In genomic region chr14:26156032-26156431, GRCm38 (mm10) we compare ENCODE assay signal across 19 mouse cellular contexts. TPM values are rescaled to one million over a fixed set of nuclear protein-coding genes. Genes with fewer than 3 reads are reported as not detected.
"Had no signal": no experiment of that assay in that cellular context is flagged by ENCODE, and none has a peak within 500 bp of the region (broad histone marks: within the 10 kb centered on the region; RNA-seq: fewer than 3 reads in every experiment).

No protein-coding gene starts in this region.

RNA-seq across cellular contexts. Expression of gene Plac9b, which starts 26.2 kb away (rescaled TPM):
- total RNA-seq: liver, adult 2 months; megakaryocyte progenitor cell, adult 5-6 weeks; megakaryocyte-erythroid progenitor cell, adult 5-6 weeks; monocyte, adult 5-6 weeks had no signal
- polyA plus RNA-seq: macrophage had no signal

RNA-seq across cellular contexts. Expression of gene Duxbl2, which starts 37.9 kb away (rescaled TPM):
- total RNA-seq: liver, adult 2 months; megakaryocyte progenitor cell, adult 5-6 weeks; megakaryocyte, adult 5-6 weeks; megakaryocyte-erythroid progenitor cell, adult 5-6 weeks; monocyte, adult 5-6 weeks had no signal
- polyA plus RNA-seq: limb, embryonic 10.5 days; limb, embryonic 11.5 days; limb, embryonic 12.5 days; limb, embryonic 15.5 days; liver, adult 2 months; liver, embryonic 11.5 days; liver, embryonic 12.5 days; liver, embryonic 16.5 days; liver, postnatal 0 days; lung, embryonic 14.5 days; lung, embryonic 16.5 days; macrophage; midbrain, embryonic 10.5 days; midbrain, embryonic 13.5 days; midbrain, postnatal 0 days had no signal
